Mouse (Mus musculus) C2C12 (cell line): Measurements from ENCODE around the gene Col4a2. TPM values are rescaled to one million over a fixed set of nuclear protein-coding genes. Genes with fewer than 3 reads are reported as not detected.
A peak's percentile ranks its signal among the peaks of the same experiment; 100 is the strongest.
"Not testable (repeated sequence)": the region's sequence is repeated elsewhere in the genome, so short reads cannot be mapped to it uniquely, and the experiment has no call there.

Experiments
- H3K27me3 ChIP-seq: one replicate; pipeline ENCODE4 v1.6.1; 2011; ENCODE audit not compliant: control insufficient read depth, insufficient read depth, insufficient read length
- H3K36me3 ChIP-seq: one replicate; pipeline ENCODE4 v1.6.1; 2011; ENCODE audit not compliant: control insufficient read depth, insufficient read depth
- H3K4me3 ChIP-seq: one replicate; pipeline ENCODE4 v1.5.1; 2011; ENCODE audit warnings: mild to moderate bottlenecking, control low read depth; ENCODE audit not compliant: poor library complexity, insufficient read depth, severe bottlenecking
- H3K79me2 ChIP-seq: one replicate; pipeline ENCODE4 v1.6.1; 2011; ENCODE audit not compliant: control insufficient read depth, insufficient read depth
- H3K79me3 ChIP-seq: one replicate; pipeline ENCODE4 v1.6.1; 2011; ENCODE audit warnings: low read depth, control low read depth
- H3ac ChIP-seq: one replicate; pipeline ENCODE3; 2011; ENCODE audit warnings: low read depth; ENCODE audit not compliant: control insufficient read depth, insufficient read length
- CEBPB ChIP-seq: IDR thresholded peaks from one replicate; pipeline ENCODE4 v1.6.1; 2011; ENCODE audit warnings: low read depth, mild to moderate bottlenecking, control low read depth, moderate library complexity
- CTCF ChIP-seq: IDR thresholded peaks from one replicate; pipeline ENCODE4 v1.5.1; 2011; ENCODE audit not compliant: control insufficient read depth, insufficient read depth, insufficient read length
- FOSL1 ChIP-seq: IDR thresholded peaks from one replicate; pipeline ENCODE4 v1.8.0; 2011; ENCODE audit warnings: mild to moderate bottlenecking, low read length; ENCODE audit not compliant: poor library complexity, insufficient read depth, severe bottlenecking
- MAX ChIP-seq: IDR thresholded peaks from one replicate; pipeline ENCODE4 v1.6.1; 2011; ENCODE audit warnings: mild to moderate bottlenecking, control low read depth
- MYOD1 ChIP-seq: IDR thresholded peaks from one replicate; pipeline ENCODE4 v1.6.1; 2011; ENCODE audit warnings: low read depth; ENCODE audit not compliant: control insufficient read depth, insufficient read length
- MYOG ChIP-seq: IDR thresholded peaks from one replicate; pipeline ENCODE4 v1.6.1; 2011; ENCODE audit not compliant: control insufficient read depth, insufficient read length; ENCODE audit errors: extremely low read depth
- USF1 ChIP-seq: IDR thresholded peaks from one replicate; pipeline ENCODE4 v1.6.1; 2011; ENCODE audit warnings: low read depth, mild to moderate bottlenecking, control low read depth, moderate library complexity
- polyA plus RNA-seq: library from polyadenylated mRNA; unstranded; fragments of >200 nt; fragmentation: generic; extraction: Trizol; gene quantifications from one replicate; pipeline ENCODE4 v1.2.1, GENCODE M21; 2012; ENCODE audit warnings: missing spikeins

Col4a2 gene
- polyA plus RNA-seq, 1 experiment = 68.8 TPM

DNA sequence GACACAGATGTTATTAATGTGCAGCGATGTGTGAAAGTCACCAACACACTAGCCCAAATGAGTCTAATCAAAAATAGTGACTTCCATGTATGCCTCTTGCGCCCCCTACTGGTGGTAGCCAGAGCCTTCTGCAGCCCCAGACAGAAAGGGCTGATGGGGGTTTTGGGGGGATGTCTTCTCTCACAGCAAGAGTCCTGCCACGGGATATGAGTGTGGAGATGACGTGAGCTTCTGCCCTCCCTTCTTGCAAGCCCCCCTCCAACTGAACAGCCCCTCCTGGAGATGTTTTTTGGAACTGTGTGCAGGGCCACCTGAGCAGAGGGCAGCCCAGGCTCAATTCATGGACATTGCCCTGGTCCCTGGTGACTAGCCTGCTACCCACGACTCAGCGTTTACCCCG lies 173.5 kb downstream of the Col4a2 start:
- peaks cover 15% of the 10 kb centered on the region for H3K27me3 ChIP-seq
- no peaks in the 10 kb centered on the region for H3K79me3 ChIP-seq
- H3ac ChIP-seq = no peak overlapping the region
- no peak overlapping the region for H3K4me3 ChIP-seq
- H3K36me3 ChIP-seq = no peaks in the 10 kb centered on the region
- H3K79me2 ChIP-seq = no peaks in the 10 kb centered on the region
- TF ChIP-seq FOSL1 (no peak), CTCF (peak; percentile 41), MYOD1 (no peak)

- Histone ChIP-seq H3ac (no peak overlapping the region), H3K27me3 (peaks cover 19% of the 10 kb centered on the region), H3K36me3 (no peaks in the 10 kb centered on the region), H3K79me3 (no peaks in the 10 kb centered on the region), H3K79me2 (no peaks in the 10 kb centered on the region), H3K4me3 (no peak overlapping the region)
- TF ChIP-seq FOSL1 (no peak), MYOG (no peak), USF1 (no peak), MAX (no peak), MYOD1 (no peak), CTCF (no peak), CEBPB (no peak)
Measured at GRCm38 (mm10) chr8:11487229-11487628, 174.6 kb downstream of the Col4a2 start.

DNA sequence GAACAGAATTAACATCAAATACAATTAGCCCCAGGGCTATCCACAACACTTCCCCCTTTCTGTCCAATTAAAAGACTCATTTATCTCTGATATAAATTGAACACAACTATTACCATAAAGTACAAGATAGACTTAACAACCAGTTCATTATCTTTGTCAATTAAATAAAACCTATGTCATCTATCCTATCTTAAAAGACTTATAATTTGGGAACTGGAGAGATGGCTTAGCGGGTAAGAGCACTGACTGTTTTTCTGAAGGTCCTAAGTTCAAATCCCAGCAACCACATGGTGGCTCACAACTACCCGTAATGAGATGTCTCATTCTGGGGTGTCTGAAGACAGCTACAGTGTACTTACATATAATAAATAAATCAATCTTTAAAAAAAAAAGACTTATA lies 179.7 kb downstream of the Col4a2 start:
- not testable (repeated sequence) for H3K79me2 ChIP-seq, H3K4me3 ChIP-seq, H3ac ChIP-seq, H3K79me3 ChIP-seq, H3K36me3 ChIP-seq
- H3K27me3 ChIP-seq = peaks cover 19% of the 10 kb centered on the region

GRCm38 (mm10) chr8:11497017-11497990 lies 184.7 kb downstream of the Col4a2 start, which contains the start of gene Naxd:
Gene Naxd, plus strand, starts transcription at chr8:11497506.
- Histone ChIP-seq H3K27me3 (no peaks in the 10 kb centered on the region), H3ac (peak within 1 kb of the TSS; percentile 99), H3K79me3 (peaks cover 35% of the 10 kb centered on the region), H3K36me3 (peaks cover 3% of the 10 kb centered on the region), H3K79me2 (peaks cover 50% of the 10 kb centered on the region), H3K4me3 (peak within 1 kb of the TSS; percentile 86)
- TF ChIP-seq MYOG (no peak), MAX (peak; percentile 61), MYOD1 (no peak), CTCF (no peak), CEBPB (peak; percentile 53), USF1 (no peak)

DNA sequence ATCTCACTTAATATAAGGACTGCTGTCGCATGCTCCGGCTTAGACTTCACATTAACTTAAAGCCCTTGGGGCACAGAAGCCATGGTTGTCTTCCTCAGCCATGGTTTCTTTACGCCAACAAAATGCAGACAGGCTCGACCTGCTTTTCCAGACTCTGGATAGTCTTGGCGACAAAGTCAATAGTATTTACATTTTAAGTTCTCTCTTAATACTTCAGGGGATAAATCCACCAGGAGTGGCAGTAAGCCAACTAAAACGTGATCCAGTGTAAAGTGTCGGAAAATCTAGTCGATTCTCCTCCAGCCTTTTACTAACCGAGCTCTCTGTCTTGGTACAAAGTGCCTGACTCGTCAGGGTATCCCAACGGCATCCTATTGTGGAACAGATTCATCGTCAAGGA lies 185.7 kb downstream of the Col4a2 start:
- Histone ChIP-seq H3K4me3 (peak overlapping the region; percentile 86), H3K27me3 (no peaks in the 10 kb centered on the region), H3ac (no peak overlapping the region), H3K79me3 (peaks cover 35% of the 10 kb centered on the region), H3K36me3 (peaks cover 7% of the 10 kb centered on the region), H3K79me2 (peaks cover 50% of the 10 kb centered on the region)
- TF ChIP-seq FOSL1 (no peak), MYOD1 (no peak), MAX (no peak), MYOG (no peak), CTCF (no peak), USF1 (no peak), CEBPB (no peak)

Other genes starting within 250 kb of the Col4a2 start
- 74.7 TPM for gene Col4a1, start within 50 bp of the Col4a2 start, polyA plus RNA-seq
- 2.1 TPM for gene Rab20, start 165.9 kb downstream of the Col4a2 start, polyA plus RNA-seq
- 51.0 TPM for gene Naxd, start 184.7 kb downstream of the Col4a2 start, polyA plus RNA-seq
- 19.0 TPM for gene Cars2, start 238.0 kb downstream of the Col4a2 start, polyA plus RNA-seq
- 22.3 TPM for gene Ing1, start 242.8 kb downstream of the Col4a2 start, polyA plus RNA-seq